Mouse (Mus musculus) forebrain, postnatal 0 days (tissue): ENCODE data around the gene Tspan17. TPM values are rescaled to one million over a fixed set of nuclear protein-coding genes. Genes with fewer than 3 reads are reported as not detected.
A peak's percentile ranks its signal among the peaks of the same experiment; 100 is the strongest.

ENCODE experiments used
- ATAC-seq: fragments of 200-750 bp; cut with Nextera tagmentation; 2 replicates; pipeline ENCODE4 v1.8.0; 2017; ENCODE audit warnings: mild to moderate bottlenecking, moderate library complexity
- DNase-seq: peaks from one replicate; pipeline ENCODE4 v3.0.0-alpha.2; 2015
- H3K27ac ChIP-seq: fragments of 300-500 bp; sonication (generic); 2 replicates; pipeline ENCODE4 v1.5.1; 2014; ENCODE audit warnings: low read depth, mild to moderate bottlenecking, antibody characterized with exemption, low read length, moderate library complexity, mixed read lengths
- H3K27me3 ChIP-seq: fragments of 300-500 bp; sonication (generic); 2 replicates; pipeline ENCODE4 v1.6.1; 2014; ENCODE audit warnings: mild to moderate bottlenecking, low read length, mixed read lengths; ENCODE audit not compliant: insufficient read depth
- H3K36me3 ChIP-seq: fragments of 300-500 bp; sonication (generic); 2 replicates; pipeline ENCODE4 v1.6.1; 2014; ENCODE audit warnings: mild to moderate bottlenecking, moderate library complexity; ENCODE audit not compliant: insufficient read depth
- H3K4me1 ChIP-seq: fragments of 300-500 bp; sonication (generic); 2 replicates; pipeline ENCODE4 v1.6.1; 2014; ENCODE audit warnings: antibody characterized with exemption; ENCODE audit not compliant: insufficient read depth
- H3K4me2 ChIP-seq: fragments of 300-500 bp; sonication (generic); 2 replicates; pipeline ENCODE4 v1.6.1; 2014; ENCODE audit warnings: low read depth, mild to moderate bottlenecking, moderate library complexity
- H3K4me3 ChIP-seq: fragments of 300-500 bp; sonication (generic); 2 replicates; pipeline ENCODE4 v1.5.1; 2014; ENCODE audit warnings: low read depth, low read length, mixed read lengths
- H3K9ac ChIP-seq: fragments of 300-500 bp; sonication (generic); 2 replicates; pipeline ENCODE4 v1.6.1; 2014; ENCODE audit warnings: mild to moderate bottlenecking
- H3K9me3 ChIP-seq: fragments of 300-500 bp; sonication (generic); 2 replicates; pipeline ENCODE4 v1.6.1; 2016; ENCODE audit warnings: low read length
- CTCF ChIP-seq: sonication (generic); IDR thresholded peaks from 2 replicates; pipeline ENCODE4 v1.5.1; 2016; ENCODE audit warnings: antibody characterized with exemption, control low read depth, low read depth
- WGBS: fragments of 180-500 bp; shearing (Covaris S2); extraction: QIAGEN DNeasy Blood & Tissue Kit; methylation state at CpG from one replicate; pipeline ENCODE4 v1.1.7; 2014; 5-methylcytosine and 5-hydroxymethylcytosine counted together
- polyA plus RNA-seq: library from polyadenylated mRNA; unstranded; fragments of >200 nt; fragmentation: Nextera tagmentation; extraction: Ambion mirVana; gene quantifications from 2 replicates; pipeline ENCODE4 v1.2.1, GENCODE M21; 2015
- total RNA-seq: library from RNA; depleted of rRNA; stranded (reverse); fragments of >200 nt; gene quantifications from 2 replicates; pipeline ENCODE4 v1.2.3, GENCODE M21; 2014

Tspan17 gene
- total and polyA plus RNA-seq, 2 experiments from 2014 or later, result 28.3 to 61.1 TPM

GRCm38 (mm10) chr13:54760906-54761305, 28.3 kb upstream of the Tspan17 start:
- Histone ChIP-seq H3K4me2 (no peak overlapping the region), H3K27me3 (peaks cover 15% of the 10 kb centered on the region; the same call in 1 of the 2 replicates), H3K27ac (peak overlapping the region; percentile 16; the same call in 1 of the 2 replicates), H3K4me1 (peaks cover 28% of the 10 kb centered on the region), H3K36me3 (no peaks in the 10 kb centered on the region), H3K9ac (no peak overlapping the region), H3K9me3 (no peaks in the 10 kb centered on the region), H3K4me3 (no peak overlapping the region)
- no peak for TF ChIP-seq CTCF
- no peak for DNase-seq
- no peak for ATAC-seq
- WGBS, result 70% methylated on average over 7 of the region's 7 CpGs

GRCm38 (mm10) chr13:54765281-54766191, 23.6 kb upstream of the Tspan17 start:
- TF ChIP-seq CTCF, result no peak
- H3K27ac ChIP-seq, result peak overlapping the region; percentile 72
- 5% methylated on average over 44 of the region's 44 CpGs for WGBS
- no peaks in the 10 kb centered on the region for H3K9me3 ChIP-seq
- peak overlapping the region; percentile 65 for H3K9ac ChIP-seq
- peaks cover 2% of the 10 kb centered on the region; the same call in 1 of the 2 replicates for H3K4me1 ChIP-seq
- DNase-seq, result no peak
- peaks cover 15% of the 10 kb centered on the region; the same call in 1 of the 2 replicates for H3K27me3 ChIP-seq
- no peaks in the 10 kb centered on the region for H3K36me3 ChIP-seq
- H3K4me2 ChIP-seq, result peak overlapping the region; percentile 84
- ATAC-seq, result peak; percentile 44
- H3K4me3 ChIP-seq, result peak overlapping the region; percentile 61

- TF ChIP-seq CTCF, result peak; percentile 94
- peak; percentile 94 for ATAC-seq
- under 1% methylated on average over 35 of the region's 35 CpGs for WGBS
- peak within 1 kb of the TSS; percentile 61 for H3K4me3 ChIP-seq
- H3K4me2 ChIP-seq, result peak within 1 kb of the TSS; percentile 84
- no peaks in the 10 kb centered on the region for H3K36me3 ChIP-seq
- H3K27me3 ChIP-seq, result peaks cover 15% of the 10 kb centered on the region; the same call in 1 of the 2 replicates
- H3K9ac ChIP-seq, result peak within 1 kb of the TSS; percentile 65
- H3K27ac ChIP-seq, result peak within 1 kb of the TSS; percentile 72
- H3K4me1 ChIP-seq, result peaks cover 2% of the 10 kb centered on the region; the same call in 1 of the 2 replicates
- peak; percentile 91 for DNase-seq
- no peaks in the 10 kb centered on the region for H3K9me3 ChIP-seq
Measured at GRCm38 (mm10) chr13:54766192-54766768, 22.9 kb upstream of the Tspan17 start, which contains the start of gene Sncb. Gene Sncb, minus strand, starts transcription at chr13:54766595.

GRCm38 (mm10) chr13:54767012-54767411, 22.2 kb upstream of the Tspan17 start:
- H3K9ac ChIP-seq, result no peak overlapping the region
- H3K4me1 ChIP-seq, result peaks cover 2% of the 10 kb centered on the region; the same call in 1 of the 2 replicates
- H3K27me3 ChIP-seq, result peaks cover 15% of the 10 kb centered on the region; the same call in 1 of the 2 replicates
- H3K36me3 ChIP-seq, result no peaks in the 10 kb centered on the region
- TF ChIP-seq CTCF, result no peak
- H3K9me3 ChIP-seq, result no peaks in the 10 kb centered on the region
- WGBS, result 83% methylated on average over 4 of the region's 4 CpGs
- no peak for DNase-seq
- peak overlapping the region; percentile 84 for H3K4me2 ChIP-seq
- no peak for ATAC-seq
- no peak overlapping the region; the same call in 1 of the 2 replicates for H3K27ac ChIP-seq
- peak overlapping the region; percentile 61 for H3K4me3 ChIP-seq

GRCm38 (mm10) chr13:54780592-54780991, 8.6 kb upstream of the Tspan17 start:
- no peak overlapping the region for H3K27ac ChIP-seq
- 67% methylated on average over 3 of the region's 3 CpGs for WGBS
- DNase-seq (no peak), ATAC-seq (no peak)
- H3K4me2 ChIP-seq, result no peak overlapping the region
- no peak overlapping the region for H3K9ac ChIP-seq
- H3K4me3 ChIP-seq, result no peak overlapping the region
- no peaks in the 10 kb centered on the region for H3K4me1 ChIP-seq
- H3K27me3 ChIP-seq, result no peaks in the 10 kb centered on the region
- H3K9me3 ChIP-seq, result no peaks in the 10 kb centered on the region
- H3K36me3 ChIP-seq, result no peaks in the 10 kb centered on the region
- no peak for TF ChIP-seq CTCF

GRCm38 (mm10) chr13:54781086-54781485, 8.1 kb upstream of the Tspan17 start:
- no peaks in the 10 kb centered on the region for H3K27me3 ChIP-seq
- DNase-seq (no peak), ATAC-seq (no peak)
- H3K4me3 ChIP-seq, result no peak overlapping the region
- no peak overlapping the region for H3K27ac ChIP-seq
- no peaks in the 10 kb centered on the region for H3K9me3 ChIP-seq
- WGBS, result 79% methylated on average over 3 of the region's 3 CpGs
- no peaks in the 10 kb centered on the region for H3K4me1 ChIP-seq
- no peaks in the 10 kb centered on the region for H3K36me3 ChIP-seq
- TF ChIP-seq CTCF, result no peak
- no peak overlapping the region for H3K9ac ChIP-seq
- H3K4me2 ChIP-seq, result no peak overlapping the region

- no peak overlapping the region for H3K4me3 ChIP-seq
- WGBS, result 41% methylated on average over 2 of the region's 2 CpGs
- no peaks in the 10 kb centered on the region for H3K27me3 ChIP-seq
- no peak overlapping the region for H3K9ac ChIP-seq
- no peak overlapping the region for H3K27ac ChIP-seq
- DNase-seq (no peak), ATAC-seq (no peak)
- no peak for TF ChIP-seq CTCF
- no peaks in the 10 kb centered on the region for H3K9me3 ChIP-seq
- H3K4me2 ChIP-seq, result no peak overlapping the region
- no peaks in the 10 kb centered on the region for H3K36me3 ChIP-seq
- no peaks in the 10 kb centered on the region for H3K4me1 ChIP-seq
Measured at GRCm38 (mm10) chr13:54783235-54783634, 5.9 kb upstream of the Tspan17 start.
